ENCODE assay signal across 13 mouse cellular contexts in genomic region chr4:146168730-146169215, GRCm38 (mm10). TPM values are rescaled to one million over a fixed set of nuclear protein-coding genes. Genes with fewer than 3 reads are reported as not detected.
DNase-seq lines count a peak whose midpoint lies in the region; ATAC-seq and TF ChIP-seq lines count a peak whose summit lies in the region.
"Not testable (repeated sequence)": the region's sequence is repeated elsewhere in the genome, so short reads cannot be mapped to it uniquely, and the experiment has no call there.
"Had no signal": no experiment of that assay in that cellular context is flagged by ENCODE, and none has a peak within 500 bp of the region (broad histone marks: within the 10 kb centered on the region; RNA-seq: fewer than 3 reads in every experiment).

No protein-coding gene starts in this region.

- H3K4me1 ChIP-seq in G1E (ENCODE audit: insufficient read depth, low read depth, low read length); forebrain, embryonic 13.5 days; heart, embryonic 15.5 days (replicated peaks); hindbrain, postnatal 0 days (ENCODE audit: insufficient read depth, low read length); limb, embryonic 11.5 days (ENCODE audit: control insufficient read depth, insufficient read depth, low read length); liver, embryonic 15.5 days (replicated peaks); neural tube, embryonic 12.5 days: not testable (repeated sequence)

- H3K27ac ChIP-seq in forebrain, embryonic 13.5 days; heart, embryonic 15.5 days; hindbrain, postnatal 0 days; limb, embryonic 11.5 days (replicated peaks; ENCODE audit: low read depth, low read length); liver, embryonic 15.5 days (replicated peaks); neural tube, embryonic 12.5 days: not testable (repeated sequence)

- not testable (repeated sequence) for TF ChIP-seq CTCF in G1E (IDR thresholded peaks at IDR 0.05; ENCODE audit: low read depth, low read length); hindbrain, postnatal 0 days (IDR thresholded peaks at IDR 0.05; ENCODE audit: low read depth)

- H3K36me3 ChIP-seq in G1E (replicated peaks); forebrain, embryonic 13.5 days (ENCODE audit: poor library complexity, severe bottlenecking); heart, embryonic 15.5 days; hindbrain, postnatal 0 days (ENCODE audit: insufficient read depth, low read length); limb, embryonic 11.5 days (ENCODE audit: control insufficient read depth, insufficient read depth, low read length); liver, embryonic 15.5 days (replicated peaks); neural tube, embryonic 12.5 days: not testable (repeated sequence)

- H3K9ac ChIP-seq in forebrain, embryonic 13.5 days; heart, embryonic 15.5 days; hindbrain, postnatal 0 days (replicated peaks; ENCODE audit: low read length); limb, embryonic 11.5 days (ENCODE audit: low read length); liver, embryonic 15.5 days; neural tube, embryonic 12.5 days: not testable (repeated sequence)

- WGBS in forebrain, embryonic 13.5 days: no CpG with 5 or more reads among the region's 2 CpGs
- WGBS in heart, embryonic 15.5 days: no CpG with 5 or more reads among the region's 2 CpGs
- WGBS in hindbrain, postnatal 0 days: no CpG with 5 or more reads among the region's 2 CpGs
- WGBS in limb, embryonic 11.5 days: no CpG with 5 or more reads among the region's 2 CpGs
- WGBS in liver, embryonic 15.5 days (ENCODE audit: insufficient replicate concordance): no CpG with 5 or more reads among the region's 2 CpGs
- WGBS in neural tube, embryonic 12.5 days: no CpG with 5 or more reads among the region's 2 CpGs

- H3K9me3 ChIP-seq in G1E (replicated peaks): peaks cover 13% of the 10 kb centered on the region
- peaks cover 21% of the 10 kb centered on the region for H3K9me3 ChIP-seq in forebrain, embryonic 13.5 days (replicated peaks)
- peaks cover 15% of the 10 kb centered on the region for H3K9me3 ChIP-seq in heart, embryonic 15.5 days (replicated peaks)
- peaks cover 15% of the 10 kb centered on the region for H3K9me3 ChIP-seq in hindbrain, postnatal 0 days (ENCODE audit: low read length)
- not testable (repeated sequence) for H3K9me3 ChIP-seq in limb, embryonic 11.5 days (ENCODE audit: control insufficient read depth, low read length); liver, embryonic 15.5 days (replicated peaks)
- peaks cover 23% of the 10 kb centered on the region for H3K9me3 ChIP-seq in neural tube, embryonic 12.5 days

- H3K27me3 ChIP-seq in G1E (ENCODE audit: insufficient read depth, low read length); forebrain, embryonic 13.5 days; heart, embryonic 15.5 days; hindbrain, postnatal 0 days (ENCODE audit: insufficient read depth, low read length); limb, embryonic 11.5 days (ENCODE audit: control insufficient read depth, insufficient read depth, low read length); liver, embryonic 15.5 days; neural tube, embryonic 12.5 days (replicated peaks): not testable (repeated sequence)

- not testable (repeated sequence) for H3K4me2 ChIP-seq in forebrain, embryonic 13.5 days; heart, embryonic 15.5 days; hindbrain, postnatal 0 days (ENCODE audit: low read depth, low read length); limb, embryonic 11.5 days (ENCODE audit: low read depth, severe bottlenecking); liver, embryonic 15.5 days; neural tube, embryonic 12.5 days (replicated peaks)

- DNase-seq in G1E (ENCODE audit: low spot score); hindbrain, postnatal 0 days (ENCODE audit: low spot score); limb, embryonic 11.5 days (ENCODE audit: low spot score): not testable (repeated sequence)

- ATAC-seq in G1E (ENCODE audit: extremely low read depth, insufficient number of reproducible peaks, low FRiP score, poor library complexity, severe bottlenecking): 0 out of 2 replicates have a peak, but pooled peaks have one; percentile 11
- ATAC-seq in forebrain, embryonic 13.5 days: peak; percentile 48; the same call in 1 of the 2 replicates
- ATAC-seq in heart, embryonic 15.5 days (replicated peaks; ENCODE audit: insufficient number of reproducible peaks, insufficient read depth, low FRiP score, low read depth): peak; percentile 66
- ATAC-seq in hindbrain, postnatal 0 days: peak; percentile 84
- peak; percentile 83 for ATAC-seq in limb, embryonic 11.5 days (ENCODE audit: insufficient number of reproducible peaks, low FRiP score, low TSS enrichment, low read depth)
- peak; percentile 66 for ATAC-seq in liver, embryonic 15.5 days (ENCODE audit: insufficient read depth)
- peak; percentile 68; the same call in 1 of the 2 replicates for ATAC-seq in megakaryocyte-erythroid progenitor cell, adult 5-6 weeks (replicated peaks; ENCODE audit: low FRiP score, low TSS enrichment, poor library complexity, severe bottlenecking)
- peak; percentile 68 for ATAC-seq in neural tube, embryonic 12.5 days (ENCODE audit: low FRiP score, low read depth)

- not testable (repeated sequence) for H3K4me3 ChIP-seq in G1E (ENCODE audit: low read depth, low read length); forebrain, embryonic 13.5 days; heart, embryonic 15.5 days; hindbrain, postnatal 0 days (ENCODE audit: low read length); limb, embryonic 11.5 days (ENCODE audit: low read depth, low read length); liver, embryonic 15.5 days (replicated peaks); neural tube, embryonic 12.5 days

RNA-seq across cellular contexts. Expression of gene Zfp600, which starts 12.1 kb away (rescaled TPM):
- total RNA-seq in G1E (2014; fragmentation: Nextera tagmentation) (0.19 and 0.38 TPM in 2 replicates), G1E (2017) (0.06 and 0.98 TPM in 2 replicates)
- not detected in 2 replicates for polyA plus RNA-seq in G1E (2012)
- polyA plus RNA-seq in forebrain, embryonic 13.5 days (2015; fragmentation: Nextera tagmentation; extraction: Ambion mirVana): not detected in 2 replicates
- not detected in 2 replicates for polyA plus RNA-seq in heart, embryonic 15.5 days (2015; fragmentation: Nextera tagmentation; extraction: Ambion mirVana)
- total RNA-seq in hindbrain, postnatal 0 days (2014; rRNA removed): 0.21 TPM in 1 of 2 replicates, not detected in the other
- polyA plus RNA-seq in hindbrain, postnatal 0 days (2015; fragmentation: Nextera tagmentation; extraction: Ambion mirVana): not detected in 2 replicates
- polyA plus RNA-seq in limb, embryonic 11.5 days (2014; fragmentation: Nextera tagmentation; extraction: Ambion mirVana): not detected in 2 replicates
- polyA plus RNA-seq in liver, embryonic 15.5 days (2015; fragmentation: Nextera tagmentation; extraction: Ambion mirVana): not detected in 2 replicates
- not detected in 2 replicates for total RNA-seq in megakaryocyte-erythroid progenitor cell, adult 5-6 weeks (2014; fragmentation: Nextera tagmentation)
- not detected in 2 replicates for total RNA-seq in megakaryocyte-erythroid progenitor cell, adult 5-6 weeks (2017)
- polyA plus RNA-seq in neural tube, embryonic 12.5 days (2016; fragmentation: Nextera tagmentation; extraction: Ambion mirVana): not detected in 2 replicates
- total RNA-seq: adrenal gland, postnatal 10 days; layer of hippocampus, adult 8-10 months; left cerebral cortex, adult 2 months had no signal
- polyA plus RNA-seq: hindbrain, embryonic 10.5 days; macrophage had no signal

Comparison
In these comparisons a context has a peak if more than half of its experiments do, and no peak if none do; other contexts are left out.
1. ATAC-seq: peak in every context shown above with its lines; median percentile 84 in hindbrain, postnatal 0 days; 83 in limb, embryonic 11.5 days; 68 in megakaryocyte-erythroid progenitor cell, adult 5-6 weeks; 68 in neural tube, embryonic 12.5 days; 66 in heart, embryonic 15.5 days; 66 in liver, embryonic 15.5 days; 48 in forebrain, embryonic 13.5 days; 11 in G1E.